Mouse (Mus musculus): ENCODE measurements around the gene Mettl2. TPM values are rescaled to one million over a fixed set of nuclear protein-coding genes. Genes with fewer than 3 reads are reported as not detected.

The Mettl2 gene
- polyA plus RNA-seq, 2 experiments from 2014 or later: 17.6 to 20.1 TPM

DNA sequence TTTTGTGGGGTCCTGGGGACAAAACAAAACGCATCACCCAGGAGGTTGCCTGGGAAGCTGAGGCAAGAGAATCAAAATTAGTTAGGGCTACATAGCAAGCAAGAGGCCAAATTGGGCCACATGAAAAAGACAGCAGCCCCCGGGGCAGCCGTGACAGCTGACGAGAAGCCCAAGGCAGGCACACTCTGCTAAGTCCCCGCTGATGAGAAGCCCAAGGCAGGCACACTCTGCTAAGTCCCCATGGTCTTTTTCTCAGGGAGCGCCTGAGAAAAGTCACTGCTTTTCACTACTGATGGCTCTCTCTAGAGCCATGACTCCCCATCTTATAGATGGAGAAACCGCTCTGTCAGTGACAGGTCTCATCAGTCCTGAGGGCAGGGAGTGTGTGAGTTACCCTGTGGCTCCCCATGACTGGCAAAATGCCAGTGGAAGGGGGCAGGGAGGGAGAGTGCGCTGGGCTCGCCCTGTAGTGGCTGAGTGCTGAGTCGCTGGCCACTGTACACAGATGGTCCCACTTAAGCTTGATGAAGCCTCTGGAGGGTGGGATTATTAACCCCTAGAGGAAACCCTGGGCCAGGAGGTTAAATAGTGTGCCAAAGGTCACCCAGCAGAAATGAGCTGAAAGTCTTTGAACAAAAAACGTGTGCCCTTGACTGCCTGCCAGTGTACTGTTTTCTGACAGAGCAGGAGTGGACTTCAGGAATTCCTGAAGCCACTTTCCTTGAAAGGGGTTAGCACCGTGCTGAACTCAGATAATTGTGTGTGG is 27.0 kb downstream of the Mettl2 start:
- ATAC-seq: no peak

- ATAC-seq: no peak
Measured at GRCm38 (mm10) chr11:105155915-105156314, 29.7 kb downstream of the Mettl2 start.

DNA sequence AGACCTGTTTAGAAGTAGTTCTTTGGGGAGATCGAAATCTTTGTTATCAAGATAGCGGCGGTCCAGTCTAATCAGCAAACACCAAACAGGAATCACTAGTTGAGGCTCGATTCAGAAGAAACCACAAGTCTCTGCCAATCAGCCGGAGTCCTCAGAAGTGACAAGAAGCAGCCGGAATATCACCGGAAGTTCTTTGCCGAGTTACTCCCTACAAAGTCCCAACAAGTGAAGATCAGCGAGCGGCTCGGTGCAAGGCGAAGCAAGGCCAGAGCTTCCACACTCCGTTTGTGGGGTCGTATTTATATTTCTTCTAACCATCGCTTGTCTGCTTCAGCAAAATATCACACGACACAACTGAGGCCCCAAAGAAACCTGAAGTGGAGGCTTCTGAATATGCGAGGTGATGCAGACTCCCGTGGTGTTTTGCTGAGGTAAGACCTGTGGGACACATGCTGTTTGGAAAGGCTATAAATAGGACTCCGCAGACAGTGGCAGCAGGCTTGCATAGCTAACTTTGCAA is 30.6 kb downstream of the Mettl2 start:
- ATAC-seq: no peak

DNA sequence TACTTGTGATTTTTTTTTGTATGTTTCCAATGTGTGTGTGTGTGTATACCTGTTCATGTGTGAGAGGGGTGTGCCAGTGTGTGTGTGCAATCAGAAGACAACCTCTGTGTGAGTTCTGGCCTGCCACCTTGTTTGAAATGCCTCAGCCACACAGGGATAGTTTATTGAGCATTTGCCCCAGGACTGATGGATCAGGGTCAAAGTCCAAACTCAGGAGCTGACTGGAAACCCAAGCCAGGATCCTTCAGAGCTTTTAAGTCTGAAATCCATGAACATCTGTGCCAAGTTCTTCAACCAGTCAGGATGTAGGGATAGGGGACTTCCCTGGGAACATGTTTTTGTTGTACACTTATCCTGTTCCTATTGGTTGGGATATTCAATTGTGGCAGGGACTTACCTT is 31.8 kb downstream of the Mettl2 start:
- no peak for ATAC-seq

GRCm38 (mm10) chr11:105159673-105160360 is 33.6 kb downstream of the Mettl2 start:
- ATAC-seq: no peak

DNA sequence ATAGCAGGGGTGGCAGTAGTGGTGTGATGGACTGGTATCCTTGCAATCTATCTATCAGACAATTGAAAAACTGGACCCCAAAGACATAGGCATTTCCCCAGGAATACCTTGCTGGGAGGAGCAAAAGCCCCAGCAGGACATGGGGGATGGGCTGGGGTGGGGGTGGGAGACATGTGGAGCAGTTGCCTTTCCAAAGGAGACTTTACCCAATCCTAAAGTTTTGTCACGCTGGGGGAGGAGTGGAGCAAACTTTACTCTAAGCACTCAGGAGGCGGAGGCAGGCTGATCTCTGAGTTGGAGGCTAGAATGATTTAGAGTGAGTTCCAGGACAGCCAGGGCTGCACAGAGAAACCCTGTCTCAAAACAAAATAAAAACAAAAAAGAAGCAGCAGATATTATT is 35.2 kb downstream of the Mettl2 start:
- ATAC-seq: no peak

- ATAC-seq: no peak
Measured at GRCm38 (mm10) chr11:105164516-105165510, 38.6 kb downstream of the Mettl2 start.

DNA sequence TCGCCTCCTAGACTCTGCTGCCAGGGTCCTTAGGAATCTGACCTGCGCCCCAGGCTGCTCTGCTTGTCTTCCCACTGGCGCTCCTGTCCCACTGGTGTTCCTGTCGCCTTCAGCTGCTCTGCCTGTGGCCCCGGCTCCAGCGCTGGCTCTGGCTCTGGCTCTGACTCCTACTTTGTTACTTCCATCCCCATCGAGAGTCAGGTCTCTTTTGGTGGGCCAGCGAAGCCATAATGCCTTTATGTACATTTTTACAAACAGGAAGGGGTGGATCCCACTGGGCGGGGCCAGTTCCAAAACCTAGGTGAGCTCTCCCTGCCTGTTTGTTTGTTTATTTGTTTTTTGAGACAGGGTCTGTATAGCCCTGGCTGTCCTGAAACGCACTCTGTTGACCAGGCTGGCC is 40.6 kb downstream of the Mettl2 start:
- no peak for ATAC-seq

DNA sequence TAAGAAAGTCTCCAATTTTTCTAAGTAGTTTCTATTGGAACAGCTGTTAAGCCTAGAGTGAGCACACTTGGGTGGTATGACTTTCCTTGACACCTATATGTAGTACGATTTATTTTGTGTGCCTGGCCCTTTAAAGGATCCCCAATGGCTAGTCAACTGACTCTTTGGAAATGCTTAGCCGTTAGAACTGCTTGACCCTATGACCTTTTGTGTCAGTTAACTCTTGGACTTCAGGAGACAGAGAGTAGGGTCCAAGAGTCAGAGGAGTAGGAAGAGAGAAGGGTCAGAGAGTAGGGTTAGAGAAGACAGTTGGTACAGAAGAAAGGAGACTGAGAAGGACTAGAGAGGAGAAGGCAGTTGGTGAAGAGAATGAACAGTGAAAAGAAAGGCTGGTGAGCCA is 52.3 kb downstream of the Mettl2 start, which contains the start of gene Tlk2:
Gene Tlk2 (plus strand): TSS at position 292 of the 400 bp plus-strand sequence.
- ATAC-seq: no peak

DNA sequence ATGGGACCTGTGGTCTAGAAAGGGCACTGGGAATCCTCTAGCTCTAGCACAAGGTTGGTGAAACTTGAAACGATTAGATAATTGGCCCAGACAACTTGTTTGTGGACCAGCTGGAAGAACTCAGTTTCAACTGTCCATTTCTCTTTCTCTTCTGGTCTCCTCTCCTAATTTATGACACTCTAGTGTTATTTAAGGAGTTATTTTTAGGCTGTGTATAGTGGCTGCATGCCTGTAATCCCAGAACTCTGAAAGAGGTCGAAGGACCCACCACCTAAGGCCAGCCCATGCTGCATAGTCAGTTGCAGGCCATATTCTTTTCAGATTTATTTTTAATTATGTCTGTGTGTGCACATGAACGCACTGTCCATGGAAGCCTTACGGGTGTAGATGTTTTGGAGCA is 53.3 kb downstream of the Mettl2 start:
- no peak for ATAC-seq

GRCm38 (mm10) chr11:105180471-105181091 is 54.4 kb downstream of the Mettl2 start:
- peak; percentile 29 for ATAC-seq

DNA sequence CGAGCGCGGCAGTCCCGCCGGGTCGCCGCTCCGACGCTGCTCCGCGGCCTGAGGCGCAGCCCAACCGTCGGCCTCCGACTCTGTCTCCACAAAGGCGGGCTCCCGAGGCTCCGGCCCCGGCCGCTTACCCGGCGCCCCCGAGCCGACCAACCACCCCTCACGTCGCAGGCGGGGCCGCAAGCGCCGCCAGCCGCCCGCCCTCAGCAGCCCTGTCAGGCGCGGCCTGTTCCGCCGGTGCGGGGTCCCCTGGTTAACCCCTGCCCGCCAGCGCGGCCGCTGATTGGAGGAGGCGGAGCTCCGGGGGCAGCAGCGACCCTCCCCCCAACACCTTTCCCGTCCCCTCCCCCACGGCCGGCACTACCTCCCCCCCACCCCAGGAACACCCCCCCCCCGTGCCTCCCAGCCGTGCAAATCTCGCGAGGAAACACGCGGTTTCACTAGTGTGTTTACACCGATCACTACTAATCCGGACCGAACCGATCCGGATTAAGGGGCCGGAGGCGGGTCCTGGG is 55.0 kb downstream of the Mettl2 start:
- peak; percentile 83 for ATAC-seq

DNA sequence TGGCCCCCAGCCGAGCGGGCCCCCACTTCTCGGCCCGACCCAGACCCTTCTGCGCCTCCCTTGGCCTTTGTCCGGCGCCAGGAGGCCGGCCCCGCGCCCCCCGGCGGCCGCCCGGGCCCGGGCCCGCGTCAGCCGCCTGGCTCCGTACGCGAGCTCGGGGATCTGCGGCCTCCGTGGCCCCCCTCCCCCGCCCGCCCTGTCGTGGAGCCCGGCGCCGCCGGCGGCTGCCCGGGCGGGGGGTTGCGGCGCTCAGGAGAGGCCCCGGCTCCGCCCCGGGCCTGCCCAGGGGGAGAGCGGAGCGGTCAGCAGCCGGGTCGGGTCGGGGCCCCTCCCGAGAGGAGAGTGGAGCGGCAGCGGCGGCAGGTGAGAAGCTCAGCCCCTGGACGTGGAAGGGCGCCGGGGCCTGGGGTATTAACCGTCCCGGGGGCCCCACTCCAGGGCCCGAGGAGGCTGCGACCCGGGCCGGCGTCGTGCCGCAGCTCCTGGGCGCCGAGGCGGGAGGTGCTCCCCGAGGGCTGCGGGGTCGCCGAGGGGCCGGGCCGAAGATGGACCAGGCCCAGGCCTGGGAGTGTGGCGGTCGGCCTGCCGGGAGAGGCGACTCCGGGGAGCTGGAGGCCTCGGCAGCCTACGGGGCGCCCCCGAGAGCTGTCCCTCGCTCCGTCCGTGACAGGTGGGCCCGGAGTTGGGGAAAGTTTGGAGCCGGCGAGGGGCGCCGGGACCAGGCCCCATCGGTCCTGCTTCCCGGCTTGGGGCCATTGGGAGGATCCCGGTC is 55.6 kb downstream of the Mettl2 start:
- ATAC-seq: peak; percentile 15

DNA sequence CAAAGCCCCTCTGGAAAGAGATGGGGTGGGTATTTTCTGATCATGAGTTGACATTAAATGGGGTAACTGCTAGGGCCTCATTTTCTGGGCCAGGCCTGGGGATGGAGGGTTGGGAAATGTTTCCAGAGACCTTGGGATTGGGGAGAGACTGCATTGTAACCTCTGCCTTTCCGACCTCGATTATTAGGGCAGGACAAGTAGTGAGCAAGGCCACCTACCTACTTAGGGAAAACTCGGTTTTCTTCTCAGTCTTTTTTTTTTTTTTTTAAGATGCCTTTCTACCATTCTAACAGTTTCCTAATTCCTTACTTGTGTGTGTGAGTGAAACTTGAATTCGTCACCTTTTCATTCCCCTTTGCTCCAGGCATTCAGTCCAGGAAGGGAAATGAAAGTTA is 56.2 kb downstream of the Mettl2 start:
- no peak for ATAC-seq

DNA sequence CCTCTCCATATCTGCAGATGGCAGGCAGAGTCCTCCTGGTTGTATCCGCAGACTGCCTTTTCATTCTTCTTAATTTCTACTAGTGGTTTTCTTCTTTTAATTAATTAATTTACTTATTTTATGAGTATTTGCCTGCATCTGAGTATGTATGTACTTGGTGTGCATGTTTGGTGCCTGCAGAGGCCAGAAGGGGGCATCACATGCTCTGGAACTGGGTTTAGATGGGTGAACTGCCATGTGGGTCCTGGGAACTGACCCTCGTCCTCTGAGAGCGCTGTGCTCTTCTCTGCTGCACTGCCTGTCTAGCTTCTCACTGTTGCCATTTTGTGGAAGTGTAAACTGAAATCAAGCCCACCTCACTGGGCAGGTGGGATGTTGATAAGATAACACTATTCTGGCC is 58.5 kb downstream of the Mettl2 start:
- ATAC-seq: no peak

Other genes with a start within 250 kb of the Mettl2 start
- not detected for gene Efcab3, start 62.8 kb upstream of the Mettl2 start, polyA plus RNA-seq (2017; shearing (Covaris generic))
- not detected for gene Gm10842, start 20.5 kb downstream of the Mettl2 start, polyA plus RNA-seq (2017; shearing (Covaris generic))
- gene Tlk2, start 52.4 kb downstream of the Mettl2 start, polyA plus RNA-seq (2017; shearing (Covaris generic)): 10 to 100 TPM; 12.6 to 24.4 TPM
- gene Mrc2, start 166.2 kb downstream of the Mettl2 start, polyA plus RNA-seq (2017; shearing (Covaris generic)): not detected